In genomic region chr2:170347131-170347765, GRCm38 (mm10) we compare ENCODE assay signal across 8 mouse cellular contexts.
DNase-seq lines count a peak whose midpoint lies in the region; ATAC-seq and TF ChIP-seq lines count a peak whose summit lies in the region.

No protein-coding gene starts in this region.

- H3K9me3 ChIP-seq in forebrain, embryonic 14.5 days (replicated peaks; ENCODE audit: control insufficient read depth, low read length): no peaks in the 10 kb centered on the region
- H3K9me3 ChIP-seq in forebrain, embryonic 13.5 days (replicated peaks): no peaks in the 10 kb centered on the region

- H3K4me1 ChIP-seq in forebrain, embryonic 14.5 days (ENCODE audit: control insufficient read depth, insufficient read depth, low read length): peaks cover 15% of the 10 kb centered on the region
- H3K4me1 ChIP-seq in forebrain, embryonic 13.5 days: peaks cover 28% of the 10 kb centered on the region
- peaks cover 22% of the 10 kb centered on the region; the same call in 1 of the 2 replicates for H3K4me1 ChIP-seq in spleen, adult 2 months (ENCODE audit: control insufficient read depth, insufficient read depth, insufficient read length)
- H3K4me1 ChIP-seq in cortical plate, adult 2 months (ENCODE audit: control insufficient read depth, insufficient read depth, low read length): peaks cover 2% of the 10 kb centered on the region; the same call in 1 of the 2 replicates
- H3K4me1 ChIP-seq in lung, adult 2 months (ENCODE audit: control insufficient read depth, insufficient read depth, low read length): no peaks in the 10 kb centered on the region

- DNase-seq in forebrain, embryonic 14.5 days (ENCODE audit: low spot score): peak; percentile 79
- DNase-seq in spleen, adult 2 months (ENCODE audit: low read depth in 1 of 2, low spot score in 2 of 2): peak in 1 of 2 experiments; percentile 39
- DNase-seq in spleen, adult 12 weeks (ENCODE audit: low spot score): no peak
- peak; percentile 62 to 79 for DNase-seq in heart, postnatal 14 days
- peak; percentile 60 for DNase-seq in lung, adult 2 months
- peak; percentile 63 for DNase-seq in thymus, postnatal 14 days

- no peak overlapping the region for H3K4me3 ChIP-seq in forebrain, embryonic 14.5 days (ENCODE audit: low read depth, low read length)
- H3K4me3 ChIP-seq in forebrain, embryonic 13.5 days: no peak overlapping the region
- H3K4me3 ChIP-seq in spleen, adult 2 months (ENCODE audit: extremely low read depth, insufficient read depth, insufficient read length): no peak overlapping the region
- no peak overlapping the region for H3K4me3 ChIP-seq in cortical plate, adult 2 months (ENCODE audit: insufficient read depth, low read length)
- H3K4me3 ChIP-seq in lung, adult 2 months (replicated peaks; ENCODE audit: extremely low read depth, low read depth, low read length): no peak overlapping the region

- TF ChIP-seq CTCF in spleen, adult 2 months (IDR thresholded peaks at IDR 0.05; ENCODE audit: extremely low read depth, insufficient read depth, insufficient read length, insufficient replicate concordance): peak; percentile 53; the same call in 1 of the 2 replicates
- TF ChIP-seq CTCF in cortical plate, adult 2 months (IDR thresholded peaks at IDR 0.05; ENCODE audit: extremely low read depth, insufficient read depth, low read length): peak; percentile 64
- TF ChIP-seq CTCF in lung, adult 2 months (IDR thresholded peaks at IDR 0.05; ENCODE audit: insufficient read depth, low read length): peak; percentile 44

- H3K27me3 ChIP-seq in forebrain, embryonic 14.5 days (replicated peaks; ENCODE audit: control insufficient read depth, insufficient read depth, low read length): no peaks in the 10 kb centered on the region
- H3K27me3 ChIP-seq in forebrain, embryonic 13.5 days: no peaks in the 10 kb centered on the region
- no peaks in the 10 kb centered on the region for H3K27me3 ChIP-seq in spleen, adult 2 months (ENCODE audit: control insufficient read depth, insufficient read depth, low read length)

- ATAC-seq in forebrain, embryonic 14.5 days: peak; percentile 35; the same call in 1 of the 2 replicates
- ATAC-seq in forebrain, embryonic 13.5 days: no peak; the same call in 1 of the 2 replicates

- H3K36me3 ChIP-seq in forebrain, embryonic 14.5 days (ENCODE audit: control insufficient read depth, insufficient read depth, low read length): no peaks in the 10 kb centered on the region
- no peaks in the 10 kb centered on the region for H3K36me3 ChIP-seq in forebrain, embryonic 13.5 days (ENCODE audit: poor library complexity, severe bottlenecking)
- H3K36me3 ChIP-seq in spleen, adult 2 months (ENCODE audit: control insufficient read depth, insufficient read depth, low read length): no peaks in the 10 kb centered on the region

- no peak for TF ChIP-seq POLR2A in spleen, adult 2 months (IDR thresholded peaks at IDR 0.05; ENCODE audit: low read depth, low read length)
- no peak for TF ChIP-seq POLR2A in cortical plate, adult 2 months (IDR thresholded peaks at IDR 0.05; ENCODE audit: extremely low read depth, insufficient read depth, low read length)
- no peak for TF ChIP-seq POLR2A in lung, adult 2 months (IDR thresholded peaks at IDR 0.05; ENCODE audit: borderline replicate concordance, extremely low read depth, low read depth, low read length)

- no peak overlapping the region for H3K27ac ChIP-seq in forebrain, embryonic 14.5 days (ENCODE audit: low read depth, low read length)
- H3K27ac ChIP-seq in forebrain, embryonic 13.5 days: no peak overlapping the region
- no peak overlapping the region for H3K27ac ChIP-seq in spleen, adult 2 months (ENCODE audit: insufficient read depth, low read length)
- H3K27ac ChIP-seq in cortical plate, adult 2 months (ENCODE audit: insufficient read depth, low read length): no peak overlapping the region

- H3K9ac ChIP-seq in forebrain, embryonic 14.5 days (ENCODE audit: low read length): no peak overlapping the region
- no peak overlapping the region for H3K9ac ChIP-seq in forebrain, embryonic 13.5 days

- 41% methylated on average over 8 of the region's 8 CpGs for WGBS in forebrain, embryonic 14.5 days
- WGBS in forebrain, embryonic 13.5 days: 44% methylated on average over 8 of the region's 8 CpGs
- WGBS in spleen, adult 2 months: 27% methylated on average over 8 of the region's 8 CpGs
- WGBS in lung, adult 2 months: 17% methylated on average over 8 of the region's 8 CpGs

- intact Hi-C loops in heart, postnatal 14 days (cut with DNase I): loop anchor here (2.0 to 5.0 kb wide), 2 partner anchors 130 to 230 kb away; no protein-coding TSS in a partner anchor

- H3K4me2 ChIP-seq in forebrain, embryonic 14.5 days (ENCODE audit: low read length): no peak overlapping the region
- no peak overlapping the region for H3K4me2 ChIP-seq in forebrain, embryonic 13.5 days
